Mouse (Mus musculus) MEL (cell line): ENCODE data around the gene Hivep2. TPM values are rescaled to one million over a fixed set of nuclear protein-coding genes. Genes with fewer than 3 reads are reported as not detected.

ENCODE experiments used
- DNase-seq: peaks from one replicate; pipeline ENCODE4 v3.0.0; 2011; ENCODE audit warnings: low read depth, low spot score
- H3K27ac ChIP-seq: 2 replicates; pipeline ENCODE4 v1.5.1; 2012; ENCODE audit warnings: low read depth, mild to moderate bottlenecking, control low read depth, low read length, moderate library complexity; ENCODE audit not compliant: control insufficient read depth
- H3K27me3 ChIP-seq, 2 experiments: fragments of 150-350 bp in 1 of 2; sonication (generic) in 1 of 2; 2 replicates each; pipeline ENCODE4 v1.6.1; 2012; ENCODE audit warnings: low read length in 2 of 2, mild to moderate bottlenecking in 2 of 2, improper control_type of control experiment in 1 of 2, moderate library complexity in 1 of 2; ENCODE audit not compliant: insufficient read depth in 2 of 2, control insufficient read depth in 1 of 2
- H3K36me3 ChIP-seq, 2 experiments: 2 replicates each; pipeline ENCODE4 v1.6.1; 2012 to 2014; ENCODE audit warnings: low read length in 2 of 2, improper control_type of control experiment in 1 of 2, inconsistent platforms in 1 of 2, mild to moderate bottlenecking in 1 of 2; ENCODE audit not compliant: insufficient read depth in 2 of 2, control insufficient read depth in 1 of 2
- H3K4me1 ChIP-seq, 2 experiments: fragments of 150-350 bp in 1 of 2; sonication (generic) in 1 of 2; 2 replicates each; pipeline ENCODE4 v1.6.1; 2012; ENCODE audit warnings: low read length in 2 of 2, improper control_type of control experiment in 1 of 2, mild to moderate bottlenecking in 1 of 2; ENCODE audit not compliant: insufficient read depth in 2 of 2, control insufficient read depth in 1 of 2
- H3K4me3 ChIP-seq, 2 experiments: fragments of 150-350 bp in 1 of 2; sonication (generic) in 1 of 2; 2 replicates each; pipeline ENCODE4 v1.5.1; 2012; ENCODE audit warnings: low read depth in 2 of 2, low read length in 2 of 2, mild to moderate bottlenecking in 2 of 2, moderate library complexity in 2 of 2, control low read depth in 1 of 2, improper control_type of control experiment in 1 of 2; ENCODE audit not compliant: control insufficient read depth in 1 of 2, insufficient read depth in 1 of 2
- H3K79me2 ChIP-seq: 2 replicates; pipeline ENCODE4 v1.6.1; 2012; ENCODE audit warnings: mild to moderate bottlenecking, low read length, moderate library complexity; ENCODE audit not compliant: control insufficient read depth, poor library complexity, insufficient read depth
- H3K9ac ChIP-seq: 2 replicates; pipeline ENCODE4 v1.6.1; 2012; ENCODE audit warnings: low read depth, mild to moderate bottlenecking, control low read depth, low read length, moderate library complexity; ENCODE audit not compliant: control insufficient read depth, poor library complexity, severe bottlenecking
- H3K9me3 ChIP-seq: fragments of 150-350 bp; sonication (generic); replicated peaks from 2 replicates; pipeline ENCODE4 v1.6.1; 2012; ENCODE audit warnings: mild to moderate bottlenecking, low read length, improper control_type of control experiment, moderate library complexity; ENCODE audit not compliant: insufficient read depth
- BHLHE40 ChIP-seq: IDR thresholded peaks from 2 replicates; pipeline ENCODE4 v1.6.1; 2012; ENCODE audit warnings: low read depth, mild to moderate bottlenecking, inconsistent platforms, low read length, improper control_type of control experiment, borderline replicate concordance
- CHD1 ChIP-seq: IDR thresholded peaks from 2 replicates; pipeline ENCODE4 v1.6.1; 2012; ENCODE audit warnings: low read depth, mild to moderate bottlenecking, inconsistent platforms, low read length, improper control_type of control experiment
- CHD2 ChIP-seq: IDR thresholded peaks from 2 replicates; pipeline ENCODE4 v1.6.1; 2011; ENCODE audit warnings: low read length, improper control_type of control experiment
- ELF1 ChIP-seq: IDR thresholded peaks from 2 replicates; pipeline ENCODE4 v1.6.1; 2014; ENCODE audit warnings: low read depth, mild to moderate bottlenecking, inconsistent platforms, low read length, improper control_type of control experiment, moderate library complexity
- EP300 ChIP-seq, 2 experiments: IDR thresholded peaks; 2 replicates each; pipeline ENCODE4 v1.6.1; 2011; ENCODE audit warnings: improper control_type of control experiment in 2 of 2, low read length in 2 of 2, low read depth in 1 of 2, mild to moderate bottlenecking in 1 of 2
- GABPA ChIP-seq: IDR thresholded peaks from 2 replicates; pipeline ENCODE4 v1.6.1; 2012; ENCODE audit warnings: low read depth, mild to moderate bottlenecking, inconsistent platforms, low read length, improper control_type of control experiment, moderate library complexity
- GATA1 ChIP-seq: IDR thresholded peaks from 2 replicates; pipeline ENCODE4 v1.6.1; 2011; ENCODE audit warnings: low read depth, low read length, improper control_type of control experiment
- KAT2A ChIP-seq: conservative IDR thresholded peaks from 2 replicates; pipeline ENCODE4 v1.6.1; 2012; ENCODE audit warnings: low read depth, low read length, improper control_type of control experiment, inconsistent platforms
- MAFK ChIP-seq: IDR thresholded peaks from 2 replicates; pipeline ENCODE4 v1.6.1; 2011; ENCODE audit warnings: low read depth, mild to moderate bottlenecking, low read length, improper control_type of control experiment, borderline replicate concordance
- MAZ ChIP-seq: IDR thresholded peaks from 2 replicates; pipeline ENCODE4 v1.6.1; 2012; ENCODE audit warnings: low read depth, mild to moderate bottlenecking, inconsistent platforms, low read length, improper control_type of control experiment
- MEF2A ChIP-seq: IDR thresholded peaks from 2 replicates; pipeline ENCODE4 v1.6.1; 2014; ENCODE audit warnings: low read depth, mild to moderate bottlenecking, inconsistent platforms, low read length, improper control_type of control experiment; ENCODE audit not compliant: poor library complexity, insufficient replicate concordance, severe bottlenecking; ENCODE audit errors: extremely low read depth
- MXI1 ChIP-seq: IDR thresholded peaks from 2 replicates; pipeline ENCODE4 v1.6.1; 2011; ENCODE audit warnings: mild to moderate bottlenecking, low read depth, low read length, improper control_type of control experiment
- MYB ChIP-seq: IDR thresholded peaks from 2 replicates; pipeline ENCODE4 v1.6.1; 2011; ENCODE audit warnings: mild to moderate bottlenecking, low read depth, low read length, improper control_type of control experiment
- NRF1 ChIP-seq: IDR thresholded peaks from 2 replicates; pipeline ENCODE4 v1.6.1; 2014; ENCODE audit warnings: low read depth, mild to moderate bottlenecking, inconsistent platforms, low read length, improper control_type of control experiment, moderate library complexity; ENCODE audit not compliant: poor library complexity, insufficient read depth, severe bottlenecking
- POLR2A ChIP-seq, 2 experiments: IDR thresholded peaks; 2 replicates each; pipeline ENCODE4 v1.6.1; 2011 to 2012; ENCODE audit warnings: low read length in 2 of 2, mild to moderate bottlenecking in 2 of 2, control low read depth in 1 of 2, improper control_type of control experiment in 1 of 2, low read depth in 1 of 2, moderate library complexity in 1 of 2; ENCODE audit not compliant: control insufficient read depth in 1 of 2, insufficient read depth in 1 of 2, poor library complexity in 1 of 2
- POLR2AphosphoS5 ChIP-seq: IDR thresholded peaks from 2 replicates; pipeline ENCODE4 v1.6.1; 2012; ENCODE audit warnings: low read depth, borderline replicate concordance, mild to moderate bottlenecking, inconsistent platforms, low read length, moderate library complexity, mixed read lengths
- RAD21 ChIP-seq: IDR thresholded peaks from 2 replicates; pipeline ENCODE4 v1.6.1; 2011; ENCODE audit warnings: mild to moderate bottlenecking, low read depth, low read length, improper control_type of control experiment
- TAL1 ChIP-seq: IDR thresholded peaks from 2 replicates; pipeline ENCODE4 v1.6.1; 2012; ENCODE audit warnings: mild to moderate bottlenecking, inconsistent platforms, low read length, moderate library complexity, mixed read lengths
- TBP ChIP-seq: IDR thresholded peaks from 2 replicates; pipeline ENCODE4 v1.8.0; 2011; ENCODE audit warnings: low read depth, low read length, improper control_type of control experiment
- TCF12 ChIP-seq: IDR thresholded peaks from 2 replicates; pipeline ENCODE4 v1.6.1; 2014; ENCODE audit warnings: low read depth, mild to moderate bottlenecking, inconsistent platforms, low read length, improper control_type of control experiment, moderate library complexity
- USF2 ChIP-seq, 2 experiments: IDR thresholded peaks; 2 replicates each; pipeline ENCODE4 v1.6.1; 2011 to 2012; ENCODE audit warnings: improper control_type of control experiment in 2 of 2, low read length in 2 of 2, borderline replicate concordance in 1 of 2, inconsistent platforms in 1 of 2, low read depth in 1 of 2, mild to moderate bottlenecking in 1 of 2; ENCODE audit not compliant: insufficient read depth in 1 of 2
- ZC3H11A ChIP-seq: IDR thresholded peaks from 2 replicates; pipeline ENCODE4 v1.6.1; 2012; ENCODE audit warnings: low read depth, mild to moderate bottlenecking, inconsistent platforms, low read length, improper control_type of control experiment
- ZKSCAN1 ChIP-seq: IDR thresholded peaks from 2 replicates; pipeline ENCODE4 v1.6.1; 2012; ENCODE audit warnings: low read depth, mild to moderate bottlenecking, inconsistent platforms, low read length, improper control_type of control experiment, moderate library complexity
- ZNF384 ChIP-seq: IDR thresholded peaks from 2 replicates; pipeline ENCODE4 v1.6.1; 2012; ENCODE audit warnings: low read depth, mild to moderate bottlenecking, inconsistent platforms, low read length, improper control_type of control experiment
- polyA plus RNA-seq, 2 experiments: library from polyadenylated mRNA; stranded (reverse) in 1 of 2; unstranded in 1 of 2; fragments of >175 nt in 1 of 2; fragments of >200 nt in 1 of 2; gene quantifications; 2 replicates each; pipeline versions ENCODE4 v1.2.1 to v1.2.4; 2012; ENCODE audit warnings: low replicate concordance in 2 of 2, low read depth in 1 of 2; ENCODE audit not compliant: insufficient read length in 2 of 2, insufficient read depth in 1 of 2, missing spikeins in 1 of 2
- total RNA-seq: library from RNA; depleted of rRNA; stranded (reverse); fragments of 300-350 nt; gene quantifications from 2 replicates; pipeline ENCODE4 v1.2.3, GENCODE M21; 2012

Hivep2 gene
- total and polyA plus RNA-seq, 3 experiments = not detected

DNA sequence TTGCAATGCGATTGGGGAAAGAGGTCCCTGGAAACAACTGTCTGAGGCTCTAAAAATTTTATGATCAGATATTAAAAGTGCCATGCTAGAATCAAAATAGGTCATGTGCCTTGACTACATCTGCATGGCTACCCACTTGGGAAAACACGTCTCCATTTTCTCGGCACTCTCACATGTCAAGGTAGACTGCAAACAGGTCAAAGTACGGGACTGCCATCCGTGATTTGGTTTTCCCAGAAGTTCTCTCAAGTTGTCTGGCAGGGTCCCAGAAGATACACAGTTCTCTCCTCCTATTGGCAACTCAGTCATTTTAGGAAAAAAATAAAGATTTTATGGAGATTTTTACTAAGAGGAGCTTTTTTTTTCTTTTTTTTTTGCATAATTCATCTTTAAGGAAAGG lies 153.3 kb downstream of the Hivep2 start:
- no peak overlapping the region for H3K4me3 ChIP-seq
- TF ChIP-seq KAT2A (no peak), NRF1 (no peak)
- no peak overlapping the region for H3K9ac ChIP-seq
- H3K79me2 ChIP-seq = no peaks in the 10 kb centered on the region
- H3K9me3 ChIP-seq = no peaks in the 10 kb centered on the region
- no peaks in the 10 kb centered on the region for H3K27me3 ChIP-seq
- H3K27ac ChIP-seq = no peak overlapping the region
- H3K4me1 ChIP-seq = no peaks in the 10 kb centered on the region
- DNase-seq = no peak
- no peaks in the 10 kb centered on the region for H3K36me3 ChIP-seq

- Histone ChIP-seq H3K27ac (no peak overlapping the region), H3K9me3 (no peaks in the 10 kb centered on the region), H3K27me3 (no peaks in the 10 kb centered on the region; a peak in 1 of 4 replicates), H3K9ac (no peak overlapping the region), H3K36me3 (no peaks in the 10 kb centered on the region), H3K4me3 (no peak overlapping the region), H3K79me2 (no peaks in the 10 kb centered on the region), H3K4me1 (no peaks in the 10 kb centered on the region)
- no peak for DNase-seq
- TF ChIP-seq TAL1 (no peak), MAZ (no peak), MEF2A (no peak), GABPA (no peak), MAFK (no peak), KAT2A (no peak), ZNF384 (no peak), ELF1 (no peak), CHD2 (no peak), MYB (no peak), USF2 (IDR thresholded peaks at IDR 0.05; ENCODE audit: borderline replicate concordance in 1 of 2, insufficient read depth in 1 of 2, low read depth in 1 of 2, low read length in 2 of 2) (no peak), TBP (no peak), POLR2AphosphoS5 (no peak)
These were observed 154.6 kb downstream of the Hivep2 start for GRCm38 (mm10) chr10:14120512-14120911.

GRCm38 (mm10) chr10:14127826-14128225 lies 162.0 kb downstream of the Hivep2 start:
- no peaks in the 10 kb centered on the region; a peak in 1 of 4 replicates for H3K27me3 ChIP-seq
- no peak overlapping the region for H3K9ac ChIP-seq
- no peaks in the 10 kb centered on the region for H3K9me3 ChIP-seq
- no peak overlapping the region for H3K27ac ChIP-seq
- DNase-seq = no peak
- H3K79me2 ChIP-seq = no peaks in the 10 kb centered on the region
- no peak overlapping the region for H3K4me3 ChIP-seq
- H3K36me3 ChIP-seq = no peaks in the 10 kb centered on the region
- TF ChIP-seq TBP (no peak), ZKSCAN1 (no peak), RAD21 (no peak), CHD2 (no peak), GATA1 (no peak), MAFK (no peak), MAZ (no peak), EP300 (IDR thresholded peaks at IDR 0.05; ENCODE audit: low read depth in 1 of 2, low read length in 2 of 2) (no peak), TAL1 (no peak), CHD1 (no peak), POLR2A (IDR thresholded peaks at IDR 0.05; ENCODE audit: control insufficient read depth in 1 of 2, insufficient read depth in 1 of 2, low read depth in 1 of 2, low read length in 2 of 2, poor library complexity in 1 of 2) (no peak), ZC3H11A (no peak), BHLHE40 (no peak), TCF12 (no peak), MXI1 (no peak), POLR2AphosphoS5 (no peak)
- TF ChIP-seq, all 39 proteins: peak for 0
- H3K4me1 ChIP-seq = no peaks in the 10 kb centered on the region
